Mouse (Mus musculus): ENCODE measurements around the gene Nudt8.
"Not testable (repeated sequence)": the region's sequence is repeated elsewhere in the genome, so short reads cannot be mapped to it uniquely, and the experiment has no call there.

The Nudt8 gene

DNA sequence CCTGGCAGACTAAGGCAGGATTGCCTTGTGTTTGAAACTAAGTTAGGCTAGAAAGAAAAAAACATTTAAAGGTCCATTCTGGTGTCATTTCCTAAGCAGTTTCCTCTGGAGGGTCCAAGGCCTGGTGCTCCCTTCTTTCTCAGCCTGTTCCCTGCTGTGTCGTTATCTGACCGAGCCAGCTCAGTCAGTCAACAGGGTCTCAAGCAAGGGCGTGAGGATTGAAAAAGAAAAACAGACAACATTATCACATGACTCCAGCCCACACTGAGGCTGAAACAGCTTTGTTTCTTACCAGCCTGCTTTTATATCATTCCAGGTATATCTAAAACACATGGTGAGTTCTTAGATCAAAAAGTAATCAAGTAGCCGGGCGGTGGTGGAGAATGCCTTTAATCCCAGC lies 15.3 kb downstream of the Nudt8 start:
- DNase-seq (ENCODE audit: low spot score), result no peak

DNA sequence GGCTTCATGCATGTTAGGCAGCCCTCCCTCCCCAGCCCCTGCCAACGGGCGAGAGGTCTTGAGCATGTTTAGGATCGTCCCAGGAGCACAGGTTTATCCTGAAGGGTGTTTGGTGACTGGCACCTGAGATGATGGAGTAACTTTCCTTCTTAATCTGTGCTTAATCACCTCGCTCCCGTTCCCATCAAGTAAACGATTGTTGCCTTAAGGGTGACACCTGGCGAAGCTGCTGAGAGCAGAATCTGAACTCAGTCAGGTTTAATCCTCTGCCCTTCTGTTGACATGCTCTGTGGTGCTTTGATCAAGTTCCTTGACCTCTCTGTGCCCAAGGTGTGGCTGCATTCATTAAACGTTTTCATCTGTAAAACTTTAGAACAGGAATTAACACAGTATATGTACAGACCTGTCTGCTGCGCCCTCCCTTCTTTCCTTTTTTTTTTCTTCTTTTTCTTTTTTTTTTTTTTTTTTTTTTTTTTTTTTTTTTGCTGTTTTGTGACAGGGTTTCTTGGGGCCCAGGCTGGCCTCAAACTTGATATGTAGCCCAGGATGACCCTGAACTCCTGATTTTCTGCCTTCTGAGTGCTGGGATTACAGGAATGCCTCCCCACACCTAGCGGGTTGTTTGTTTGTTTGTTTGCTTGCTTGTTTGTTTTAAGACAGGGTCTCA lies 17.7 kb downstream of the Nudt8 start:
- no peak for DNase-seq (ENCODE audit: low spot score)

DNA sequence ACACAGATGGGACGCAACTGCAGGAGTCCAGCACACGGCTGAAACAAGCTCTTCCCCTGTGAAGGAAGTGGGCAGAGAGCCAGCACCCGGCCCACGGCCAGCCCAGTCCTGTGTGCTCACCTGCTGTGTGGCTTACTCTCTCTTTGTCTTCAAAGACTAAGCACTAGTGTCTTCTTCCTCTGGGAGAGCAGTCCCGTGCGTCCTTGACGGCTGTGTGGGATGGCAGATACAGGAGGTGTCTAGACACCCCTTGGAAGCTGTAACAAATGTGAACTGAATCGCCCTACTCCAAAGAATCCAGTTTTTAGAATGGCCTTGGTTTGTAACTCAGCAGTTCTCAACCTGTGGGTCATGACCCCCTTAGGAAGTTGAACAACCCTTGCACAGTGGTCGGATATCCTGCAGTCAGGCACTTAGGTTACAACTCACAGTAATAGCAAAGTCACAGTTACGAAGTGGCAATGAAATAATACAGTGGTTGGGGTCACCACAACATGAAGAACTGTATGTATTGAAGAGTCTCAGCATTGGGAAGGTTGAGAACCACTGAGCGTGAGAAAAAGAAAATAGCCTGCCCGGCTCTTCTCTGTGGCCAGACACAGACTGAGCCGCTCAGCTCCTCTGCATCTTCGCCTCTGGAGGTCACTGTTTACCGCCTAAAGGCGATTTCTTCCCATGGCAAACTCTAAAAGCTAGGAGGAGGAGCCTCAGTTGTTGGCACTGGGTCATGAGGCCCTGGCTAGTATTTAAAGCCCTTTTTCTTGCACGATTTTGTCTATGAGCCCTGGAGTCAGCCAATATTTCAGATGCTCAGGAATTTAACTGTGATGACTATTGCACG lies 18.6 kb downstream of the Nudt8 start:
- peak; percentile 81 for DNase-seq (ENCODE audit: low spot score)

DNA sequence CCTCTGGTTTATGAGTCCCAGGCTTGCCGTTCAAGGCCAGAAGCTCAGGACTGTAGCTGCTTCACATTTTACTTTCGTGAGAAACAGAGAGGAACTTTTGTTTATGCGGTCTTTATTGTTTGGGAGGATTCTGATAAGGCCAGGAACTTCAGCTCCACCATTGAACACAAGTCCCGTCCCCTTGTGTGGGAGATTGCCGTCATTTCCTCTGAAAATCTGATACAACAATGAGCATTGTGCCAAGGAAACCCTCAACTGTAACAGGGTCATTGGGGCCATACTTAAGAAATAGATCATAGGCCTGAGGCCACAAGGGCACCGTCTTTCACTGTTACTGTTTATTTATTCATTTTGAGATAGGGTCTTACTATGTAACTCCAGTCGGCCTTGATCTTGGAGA lies 22.8 kb downstream of the Nudt8 start:
- DNase-seq (ENCODE audit: low spot score), result no peak

DNA sequence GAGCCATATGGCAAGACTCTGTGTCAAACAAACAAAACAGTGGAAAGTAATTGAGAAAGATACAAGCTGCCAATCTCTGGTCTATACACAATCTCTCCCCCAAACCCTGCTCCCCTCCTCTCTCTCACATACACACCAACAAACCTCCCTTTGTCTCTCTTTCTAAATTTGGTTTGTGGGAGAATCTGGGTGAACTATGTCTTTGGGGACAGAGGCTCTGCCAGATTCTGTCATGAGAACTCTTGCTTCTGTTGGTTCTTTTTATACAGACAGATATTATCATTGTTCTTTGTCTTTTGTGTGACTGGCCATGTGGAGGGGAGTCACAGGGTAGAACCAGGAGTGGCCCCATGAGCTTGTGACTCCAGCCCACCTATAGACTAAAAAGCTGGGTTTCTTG lies 27.2 kb downstream of the Nudt8 start:
- no peak for DNase-seq (ENCODE audit: low spot score)

DNA sequence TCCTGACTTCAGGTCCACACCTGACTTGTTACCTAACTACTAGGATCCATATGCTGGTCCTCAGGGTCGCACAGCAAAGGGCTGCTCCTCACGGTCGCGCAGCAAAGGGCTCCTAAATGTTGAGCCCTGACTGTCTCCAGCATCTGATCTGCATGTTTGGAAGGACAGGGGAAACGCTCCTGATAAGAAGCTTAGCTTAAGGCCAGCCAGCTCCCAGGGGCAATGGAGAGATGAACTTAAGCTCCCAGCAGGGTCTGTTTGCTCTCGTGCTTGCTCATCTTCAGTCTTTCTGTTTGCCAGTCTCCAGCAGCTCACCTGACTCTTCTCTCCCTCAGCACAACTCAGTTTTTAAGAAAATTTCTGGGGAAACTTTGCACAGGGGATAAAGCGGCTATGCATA lies 32.3 kb downstream of the Nudt8 start:
- no peak for DNase-seq (ENCODE audit: low spot score)

DNA sequence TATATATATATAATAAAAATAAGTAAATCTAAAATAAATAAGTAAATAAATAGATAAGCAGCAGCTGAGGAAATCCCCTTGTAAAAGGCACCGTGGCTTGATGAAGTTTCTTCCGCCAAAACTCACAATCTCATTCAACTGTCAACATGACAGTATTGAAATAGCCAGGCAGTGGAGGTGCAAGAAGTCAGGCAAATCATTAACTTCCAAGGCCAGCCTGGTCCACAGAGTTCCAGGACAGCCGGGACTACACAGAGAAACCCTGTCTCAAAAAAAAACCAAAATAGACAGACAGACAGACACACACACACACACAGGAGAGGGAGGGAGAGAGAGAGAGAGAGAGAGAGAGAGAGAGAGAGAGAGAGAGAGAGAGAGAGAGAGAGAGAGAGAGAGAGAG lies 32.9 kb downstream of the Nudt8 start:
- no peak for DNase-seq (ENCODE audit: low spot score)

DNA sequence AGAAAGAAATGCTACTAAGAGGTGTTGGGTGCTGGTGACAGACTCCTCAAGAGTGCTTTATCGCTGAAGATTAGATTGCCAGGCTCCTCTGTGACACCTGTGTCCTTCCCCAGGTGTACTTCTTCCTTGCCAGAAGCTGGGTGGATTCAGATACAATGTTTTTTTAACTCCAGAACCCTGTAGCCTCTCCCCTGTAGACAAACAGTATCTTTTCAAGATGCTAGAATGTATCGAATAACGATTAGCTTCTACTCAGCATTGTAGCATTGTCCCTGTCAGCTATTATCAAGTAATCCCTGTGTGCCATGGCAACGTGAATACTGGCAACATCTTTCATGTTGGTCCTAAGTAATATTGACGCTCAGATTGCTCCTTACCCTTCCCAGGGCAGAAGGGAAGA lies 33.4 kb downstream of the Nudt8 start:
- no peak for DNase-seq (ENCODE audit: low spot score)

DNA sequence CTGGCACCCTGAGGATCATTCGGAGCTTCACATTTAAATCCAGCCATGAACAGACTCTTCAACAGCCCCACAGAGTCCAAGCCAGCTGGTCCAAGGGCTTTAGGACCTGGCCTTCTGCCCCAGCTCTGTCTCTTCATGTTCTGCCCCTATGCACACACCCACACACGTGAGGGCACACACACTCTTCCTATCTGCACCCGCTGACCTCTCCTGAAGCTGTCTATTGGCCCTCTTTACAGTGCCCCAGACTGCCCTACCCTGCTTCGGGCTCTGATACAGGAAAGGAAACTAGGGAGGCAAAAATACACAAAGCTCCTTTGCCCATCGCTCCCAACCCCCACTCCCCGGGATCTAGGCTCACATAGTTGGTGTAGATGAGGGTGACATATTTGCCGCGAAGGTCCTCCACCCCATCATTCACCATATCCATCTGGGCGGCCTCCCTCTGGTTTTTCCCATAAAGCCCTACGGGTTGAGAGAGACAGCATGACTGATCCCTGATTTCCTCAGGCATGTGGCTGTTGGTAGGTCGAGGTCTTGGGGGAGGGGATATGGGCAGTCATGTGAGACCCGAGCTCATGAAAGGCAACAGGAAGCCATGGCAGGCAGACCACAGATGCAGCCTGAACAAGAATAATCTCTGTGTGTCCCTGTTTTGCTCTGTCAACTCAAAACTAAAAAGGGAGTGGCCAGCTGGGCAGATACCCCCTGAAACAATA lies 36.1 kb downstream of the Nudt8 start:
- no peak for DNase-seq (ENCODE audit: low spot score)

DNA sequence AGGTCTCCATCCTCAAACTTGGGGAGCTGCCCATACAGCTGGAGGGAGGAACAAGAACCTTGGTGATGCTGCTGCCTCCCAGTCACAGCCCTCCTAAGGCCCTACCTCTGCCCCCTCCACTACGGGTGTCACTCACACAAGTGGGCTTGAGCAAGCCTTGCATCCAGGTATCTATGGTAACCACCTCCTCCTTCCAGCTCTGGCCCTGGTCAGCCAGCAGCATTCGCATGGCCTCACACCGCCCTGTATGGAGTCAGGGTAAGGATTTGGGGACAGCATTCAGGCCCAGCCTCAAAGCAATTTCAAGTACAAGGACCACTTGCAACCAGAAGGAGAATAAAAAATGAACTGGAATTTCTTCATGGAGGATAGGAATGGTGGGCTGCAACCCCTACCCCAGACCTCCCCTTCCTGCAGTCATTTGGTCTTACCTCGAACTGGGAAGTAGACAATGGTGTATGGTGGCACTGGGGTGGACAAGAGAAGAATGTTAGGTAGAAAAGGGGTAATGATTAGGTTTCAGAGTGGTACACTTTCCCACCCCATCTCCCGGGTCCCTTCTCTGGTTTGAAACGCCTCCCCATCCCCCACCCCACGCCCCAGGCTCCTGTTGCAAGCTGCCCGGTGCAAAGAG lies 36.9 kb downstream of the Nudt8 start:
- not testable (repeated sequence) for DNase-seq (ENCODE audit: low spot score)

DNA sequence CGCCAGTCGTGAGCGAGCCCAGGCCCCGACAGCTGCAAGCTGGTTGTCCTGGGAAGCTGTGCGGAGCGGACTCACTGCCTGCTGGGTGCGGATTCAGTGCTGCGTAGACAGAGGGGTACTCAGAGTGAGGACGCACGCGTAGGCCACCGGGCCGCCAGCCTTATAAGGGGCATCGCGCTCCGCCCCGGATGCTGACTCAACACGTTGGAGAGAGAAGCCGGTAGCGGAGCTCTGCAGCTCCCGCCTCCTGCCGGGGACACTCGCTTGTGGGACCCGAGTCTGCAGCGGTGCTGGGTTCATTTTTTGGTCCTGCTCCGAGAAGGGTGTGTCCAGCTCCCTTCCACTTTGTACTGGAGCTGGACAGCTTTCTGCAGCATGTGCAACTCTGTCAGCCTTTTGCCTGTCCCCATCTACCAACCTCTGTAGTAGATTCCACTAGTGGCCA lies 37.4 kb downstream of the Nudt8 start, which contains the start of gene Gstp1:
Gene Gstp1 (minus strand): TSS at position 198 of the 445 bp plus-strand sequence.
- peak; percentile 81 for DNase-seq (ENCODE audit: low spot score)

DNA sequence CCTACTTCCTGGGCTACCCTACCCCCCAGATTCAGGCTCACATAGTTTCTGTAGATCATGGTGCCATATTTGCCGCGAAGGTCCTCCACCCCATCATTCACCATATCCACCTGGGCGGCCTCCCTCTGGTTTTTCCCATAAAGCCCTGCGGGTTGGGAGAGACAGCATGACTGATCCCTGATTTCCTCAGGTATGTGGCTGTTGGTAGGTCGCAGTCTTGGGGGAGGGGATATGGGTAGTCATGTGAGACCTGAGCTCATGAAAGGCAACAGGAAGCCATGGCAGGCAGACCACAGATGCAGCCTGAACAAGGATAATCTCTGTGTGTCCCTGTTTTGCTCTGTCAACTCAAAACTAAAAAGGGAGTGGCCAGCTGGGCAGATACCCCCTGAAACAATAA lies 40.6 kb downstream of the Nudt8 start:
- not testable (repeated sequence) for DNase-seq (ENCODE audit: low spot score)

DNA sequence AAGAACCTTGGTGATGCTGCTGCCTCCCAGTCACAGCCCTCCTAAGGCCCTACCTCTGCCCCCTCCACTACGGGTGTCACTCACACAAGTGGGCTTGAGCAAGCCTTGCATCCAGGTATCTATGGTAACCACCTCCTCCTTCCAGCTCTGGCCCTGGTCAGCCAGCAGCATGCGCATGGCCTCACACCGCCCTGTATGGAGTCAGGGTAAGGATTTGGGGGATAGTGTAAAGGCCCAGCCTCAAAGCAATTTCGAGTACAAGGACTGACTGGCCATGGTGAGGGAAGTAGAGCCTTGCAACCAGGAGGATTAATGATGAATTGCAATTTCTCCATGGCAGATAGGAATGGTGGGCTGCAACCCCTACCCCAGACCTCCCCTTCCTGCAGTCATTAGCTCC lies 41.1 kb downstream of the Nudt8 start:
- not testable (repeated sequence) for DNase-seq (ENCODE audit: low spot score)

DNA sequence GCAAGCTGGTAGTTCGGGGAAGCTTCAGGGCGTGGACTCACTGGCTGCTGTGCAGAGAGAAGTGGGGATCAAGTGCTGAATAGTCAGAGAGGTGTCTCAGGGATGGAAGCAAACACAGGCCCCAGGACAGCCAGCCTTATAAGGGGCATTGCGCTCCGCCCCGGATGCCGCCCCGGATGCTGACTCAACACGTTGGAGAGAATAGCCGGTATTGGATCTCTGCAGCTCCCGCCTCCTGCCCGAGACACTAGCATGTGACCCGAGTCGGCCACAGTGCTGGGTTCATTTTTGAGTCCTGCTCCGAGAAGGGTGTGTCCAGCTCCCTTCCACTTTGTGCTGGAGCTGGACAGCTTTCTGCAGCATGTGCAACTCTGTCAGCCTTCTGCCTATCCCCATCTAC lies 41.7 kb downstream of the Nudt8 start:
- DNase-seq (ENCODE audit: low spot score), result no peak

DNA sequence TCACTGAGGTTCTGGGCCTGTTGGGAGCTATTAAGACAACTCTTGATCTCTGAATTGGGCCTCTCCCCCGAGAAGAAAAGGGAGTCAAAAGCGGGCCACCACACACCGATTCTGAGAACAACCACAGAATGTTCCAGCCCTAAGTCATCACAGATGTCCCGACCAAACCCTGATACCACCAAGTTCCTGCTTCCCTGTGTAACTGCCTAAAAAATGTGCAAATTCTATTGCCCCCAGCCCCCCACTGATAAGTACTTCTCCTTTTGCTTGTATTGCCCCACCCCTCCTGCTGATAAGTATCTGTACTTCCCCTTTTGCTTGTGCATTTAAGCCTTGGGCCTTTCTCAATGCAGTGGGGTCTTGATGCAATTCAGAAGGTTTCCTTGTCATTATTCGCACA lies 43.7 kb downstream of the Nudt8 start:
- not testable (repeated sequence) for DNase-seq (ENCODE audit: low spot score)

DNA sequence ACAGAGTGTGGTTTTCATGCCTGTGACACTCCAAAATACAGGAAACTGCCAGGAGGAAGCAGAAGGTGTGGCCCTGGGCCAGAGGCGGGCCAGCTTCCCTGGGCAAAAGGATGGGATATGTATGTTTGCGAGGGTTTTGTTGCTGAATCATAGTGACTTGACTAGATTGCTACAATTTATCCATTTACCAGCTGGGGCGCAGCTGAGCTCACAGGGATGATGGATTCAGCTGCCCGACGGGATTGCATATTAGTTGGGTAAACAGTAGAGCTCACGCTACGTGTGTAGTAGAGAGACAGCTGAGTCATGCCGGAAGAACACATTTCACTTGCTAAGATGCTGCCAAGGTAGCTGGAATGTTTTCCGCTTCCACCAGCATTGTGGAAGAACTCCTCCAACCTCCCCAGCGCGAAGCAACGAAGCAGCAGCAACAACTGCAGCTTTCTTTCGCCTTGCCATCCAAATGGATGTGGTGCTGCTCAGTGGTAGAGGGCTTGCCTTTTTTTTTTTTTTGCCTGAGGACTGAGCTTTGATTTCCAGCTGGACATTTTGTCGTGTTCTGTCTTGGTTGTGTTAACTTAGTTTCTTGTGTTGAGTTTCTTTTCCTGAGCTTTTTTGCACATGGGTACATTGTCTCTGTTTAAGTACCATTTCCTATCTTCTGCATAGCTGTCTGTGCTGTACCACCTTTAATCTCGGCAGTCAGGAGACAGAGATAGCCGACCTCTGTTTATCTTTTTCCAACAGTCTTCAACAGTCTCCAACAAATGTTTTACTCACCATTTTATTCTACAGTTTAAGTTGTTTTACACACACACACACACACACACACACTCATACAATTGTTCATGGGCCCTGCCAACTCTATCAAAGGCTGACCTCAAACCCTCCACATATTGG lies 45.8 kb downstream of the Nudt8 start, which contains the start of gene Gstp2:
Gene Gstp2 (minus strand): TSS at position 58 of the 900 bp plus-strand sequence.
- peak; percentile 90 for DNase-seq (ENCODE audit: low spot score)

DNA sequence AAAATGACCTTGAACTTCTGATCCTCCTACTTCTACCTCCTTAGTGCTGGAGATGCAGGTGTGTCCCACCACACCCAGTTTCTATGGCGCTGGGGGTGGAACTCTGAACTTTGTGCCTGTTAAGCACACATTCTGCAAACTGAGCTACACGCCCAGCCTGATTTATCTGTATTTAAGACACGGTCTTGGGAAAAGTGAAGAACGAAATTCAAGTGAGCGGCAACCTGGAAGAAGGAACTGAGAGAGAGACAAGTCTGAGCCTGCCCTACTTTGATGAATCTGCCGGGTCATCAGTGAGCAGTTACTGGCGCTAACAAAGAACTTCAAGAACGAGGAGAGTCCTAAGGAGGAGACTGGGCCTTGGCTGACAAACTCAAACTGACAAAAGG lies 46.5 kb downstream of the Nudt8 start:
- DNase-seq (ENCODE audit: low spot score), result no peak

DNA sequence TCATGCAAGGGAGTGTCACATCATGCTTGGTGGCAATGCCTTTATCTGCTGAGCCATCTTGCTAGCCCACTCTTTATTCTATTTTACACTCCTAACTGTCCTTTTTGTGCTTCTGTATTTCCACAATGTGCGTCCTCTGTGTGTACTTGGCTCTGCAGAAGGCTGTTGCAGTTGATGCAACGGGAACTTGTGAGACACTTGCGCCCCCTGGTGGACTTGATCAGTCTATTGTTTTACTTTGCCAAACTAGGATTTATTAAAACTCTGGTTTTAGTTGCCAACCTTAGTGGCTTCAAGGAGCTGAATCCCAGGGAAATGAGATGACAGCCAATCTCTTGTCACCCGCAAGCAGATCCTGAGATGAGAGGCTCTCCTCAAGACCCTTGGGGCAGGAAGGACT lies 47.5 kb downstream of the Nudt8 start:
- peak; percentile 66 for DNase-seq (ENCODE audit: low spot score)

DNA sequence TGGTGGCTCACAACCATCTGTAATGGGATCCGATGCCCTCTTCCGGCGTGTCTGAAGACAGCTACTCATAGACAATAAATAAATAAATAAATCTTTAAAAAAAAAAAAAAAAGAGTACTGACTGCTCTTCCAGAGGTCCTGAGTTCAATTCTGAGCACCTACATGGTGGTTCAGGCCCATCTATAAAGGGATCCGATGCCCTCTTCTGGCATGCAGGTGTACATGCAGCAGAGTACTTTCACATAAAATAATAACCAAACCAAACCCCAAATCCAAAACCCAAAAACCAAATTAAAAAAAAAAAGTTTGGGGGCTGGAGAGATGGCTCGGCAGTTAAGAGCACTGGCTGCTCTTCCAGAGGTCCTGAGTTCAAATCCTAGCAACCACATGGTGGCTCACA lies 48.7 kb downstream of the Nudt8 start:
- DNase-seq (ENCODE audit: low spot score), result not testable (repeated sequence)

DNA sequence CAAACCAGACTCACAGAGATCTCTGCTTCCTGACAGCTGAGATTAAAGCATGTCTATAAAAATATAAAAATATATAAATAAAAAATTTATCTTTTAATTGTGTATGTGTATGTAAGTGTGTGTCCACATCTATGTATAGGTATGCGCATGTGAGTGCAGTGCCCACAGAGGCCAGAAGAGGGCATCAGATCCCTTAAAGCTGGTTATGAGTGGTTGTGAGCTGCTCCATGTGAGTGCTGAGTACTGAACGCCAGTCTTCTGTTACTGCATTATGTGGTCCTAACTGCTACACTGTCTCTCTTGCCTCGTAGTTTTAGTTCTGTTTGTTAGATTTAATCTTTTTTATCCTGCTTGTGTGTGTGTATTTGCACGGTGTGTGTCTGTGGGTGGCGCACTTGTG lies 50.6 kb downstream of the Nudt8 start:
- no peak for DNase-seq (ENCODE audit: low spot score)

Data from MN1 (cell line).